Mouse (Mus musculus) frontal cortex, adult 2 months (tissue): ENCODE data around the gene Tdp1. TPM values are rescaled to one million over a fixed set of nuclear protein-coding genes. Genes with fewer than 3 reads are reported as not detected.
A peak's percentile ranks its signal among the peaks of the same experiment; 100 is the strongest.

ENCODE experiments used
- DNase-seq, 2 experiments: peaks; one replicate each; pipeline ENCODE4 v3.0.0; 2022; ENCODE audit warnings: low spot score in 1 of 2; ENCODE audit errors: extremely low spot score in 1 of 2
- polyA plus RNA-seq: library from polyadenylated mRNA; depleted of rRNA; stranded (reverse); fragments of >200 nt; gene quantifications from 2 replicates; pipeline ENCODE4 v1.2.3, GENCODE M21; 2012

Tdp1 gene
- polyA plus RNA-seq, 1 experiment: 23.5 TPM

GRCm38 (mm10) chr12:99897846-99898245 is 13.5 kb downstream of the Tdp1 start:
- DNase-seq: no peak

- DNase-seq: no peak
Observed at GRCm38 (mm10) chr12:99898248-99898870, 14.0 kb downstream of the Tdp1 start.

GRCm38 (mm10) chr12:99899991-99900390 is 15.7 kb downstream of the Tdp1 start:
- DNase-seq: no peak

GRCm38 (mm10) chr12:99901973-99902866 is 17.9 kb downstream of the Tdp1 start:
- DNase-seq: no peak

GRCm38 (mm10) chr12:99902867-99903370 is 18.6 kb downstream of the Tdp1 start:
- DNase-seq: no peak

GRCm38 (mm10) chr12:99904537-99904936 is 20.2 kb downstream of the Tdp1 start:
- peak in 1 of 2 experiments; percentile 49 for DNase-seq

- DNase-seq: no peak
Observed at GRCm38 (mm10) chr12:99911466-99911865, 27.1 kb downstream of the Tdp1 start.

GRCm38 (mm10) chr12:99917800-99918427 is 33.6 kb downstream of the Tdp1 start:
- peak; percentile 46 to 70 for DNase-seq

GRCm38 (mm10) chr12:99919636-99920035 is 35.3 kb downstream of the Tdp1 start:
- DNase-seq: no peak

GRCm38 (mm10) chr12:99921045-99921444 is 36.7 kb downstream of the Tdp1 start:
- DNase-seq: no peak

- DNase-seq: peak in 1 of 2 experiments; percentile 37
Observed at GRCm38 (mm10) chr12:99923131-99923606, 38.9 kb downstream of the Tdp1 start.

- DNase-seq: no peak
Observed at GRCm38 (mm10) chr12:99923703-99924102, 39.4 kb downstream of the Tdp1 start.

- peak; percentile 44 to 79 for DNase-seq
Observed at GRCm38 (mm10) chr12:99928311-99928710, 44.0 kb downstream of the Tdp1 start.

GRCm38 (mm10) chr12:99929160-99929559 is 44.8 kb downstream of the Tdp1 start:
- no peak for DNase-seq

GRCm38 (mm10) chr12:99932245-99932644 is 47.9 kb downstream of the Tdp1 start:
- peak in 1 of 2 experiments; percentile 39 for DNase-seq

- no peak for DNase-seq
Observed at GRCm38 (mm10) chr12:99933630-99934029, 49.3 kb downstream of the Tdp1 start.

- DNase-seq: no peak
Observed at GRCm38 (mm10) chr12:99935403-99935802, 51.1 kb downstream of the Tdp1 start.

- no peak for DNase-seq
Observed at GRCm38 (mm10) chr12:99938476-99938875, 54.2 kb downstream of the Tdp1 start.

GRCm38 (mm10) chr12:99939179-99939578 is 54.9 kb downstream of the Tdp1 start:
- DNase-seq: no peak

GRCm38 (mm10) chr12:99940704-99941103 is 56.4 kb downstream of the Tdp1 start:
- DNase-seq: no peak

GRCm38 (mm10) chr12:99942441-99942840 is 58.1 kb downstream of the Tdp1 start:
- DNase-seq: no peak
